Mouse (Mus musculus) bone marrow, adult 2 months (tissue): ENCODE results near the gene Dennd1a.

ENCODE experiments used
- CTCF ChIP-seq: fragments of 200-500 bp; IDR thresholded peaks from 2 replicates; pipeline ENCODE4 v1.5.1; 2011; ENCODE audit warnings: low read length, control low read depth; ENCODE audit not compliant: control insufficient read depth, insufficient read depth
- POLR2A ChIP-seq: fragments of 200-500 bp; IDR thresholded peaks from 2 replicates; pipeline ENCODE4 v1.6.1; 2011; ENCODE audit warnings: low read depth, mild to moderate bottlenecking, control low read depth, low read length, borderline replicate concordance; ENCODE audit not compliant: control insufficient read depth

GRCm38 (mm10) chr2:37790738-37791137 lies 496.5 kb downstream of the Dennd1a start:
- TF ChIP-seq CTCF, result no peak
- no peak for TF ChIP-seq POLR2A
